Mouse (Mus musculus) liver, embryonic 14.5 days (tissue): ENCODE measurements around the gene Fam160b1. TPM values are rescaled to one million over a fixed set of nuclear protein-coding genes. Genes with fewer than 3 reads are reported as not detected.

Experiments
- ATAC-seq: fragments of 200-750 bp; cut with Nextera tagmentation; 2 replicates; pipeline ENCODE4 v1.8.0; 2017; ENCODE audit warnings: moderate number of reproducible peaks, mild to moderate bottlenecking, moderate library complexity; ENCODE audit not compliant: insufficient read depth
- DNase-seq, 3 experiments: peaks; one replicate each; pipeline ENCODE4 v3.0.0-alpha.2; 2012 to 2013; ENCODE audit warnings: low read depth in 3 of 3, low spot score in 3 of 3
- H3K27ac ChIP-seq: fragments of 300-500 bp; sonication (generic); 2 replicates; pipeline ENCODE4 v1.5.1; 2014; ENCODE audit warnings: moderate library complexity, mild to moderate bottlenecking, control low read depth, inconsistent platforms
- H3K27me3 ChIP-seq: fragments of 300-500 bp; sonication (generic); 2 replicates; pipeline ENCODE4 v1.6.1; 2014; ENCODE audit warnings: mild to moderate bottlenecking, low read length, moderate library complexity; ENCODE audit not compliant: control insufficient read depth, insufficient read depth
- H3K36me3 ChIP-seq: fragments of 300-500 bp; sonication (generic); replicated peaks from 2 replicates; pipeline ENCODE4 v1.6.1; 2014; ENCODE audit warnings: low read depth; ENCODE audit not compliant: control insufficient read depth, insufficient read depth
- H3K4me1 ChIP-seq, 2 experiments: fragments of 200-500 bp in 1 of 2; fragments of 300-500 bp in 1 of 2; sonication (generic) in 1 of 2; replicated peaks; 2 replicates each; pipeline ENCODE4 v1.6.1; 2012 to 2014; ENCODE audit warnings: antibody characterized with exemption in 1 of 2, inconsistent platforms in 1 of 2, low read length in 1 of 2; ENCODE audit not compliant: control insufficient read depth in 2 of 2, insufficient read depth in 2 of 2
- H3K4me2 ChIP-seq: fragments of 300-500 bp; sonication (generic); 2 replicates; pipeline ENCODE4 v1.6.1; 2014; ENCODE audit warnings: low read depth, mild to moderate bottlenecking, control low read depth, moderate library complexity
- H3K4me3 ChIP-seq, 2 experiments: fragments of 200-500 bp in 1 of 2; fragments of 300-500 bp in 1 of 2; sonication (generic) in 1 of 2; 2 replicates each; pipeline ENCODE4 v1.5.1; 2012 to 2014; ENCODE audit warnings: low read depth in 2 of 2, low read length in 2 of 2, mild to moderate bottlenecking in 2 of 2, control low read depth in 1 of 2, inconsistent platforms in 1 of 2, moderate library complexity in 1 of 2; ENCODE audit not compliant: insufficient read depth in 1 of 2
- H3K9ac ChIP-seq: fragments of 300-500 bp; sonication (generic); replicated peaks from 2 replicates; pipeline ENCODE4 v1.6.1; 2014; ENCODE audit warnings: mild to moderate bottlenecking, control low read depth, moderate library complexity
- H3K9me3 ChIP-seq: fragments of 300-500 bp; sonication (generic); 2 replicates; pipeline ENCODE4 v1.6.1; 2016; ENCODE audit warnings: low read length, mixed read lengths; ENCODE audit not compliant: control insufficient read depth
- CTCF ChIP-seq: IDR thresholded peaks from 2 replicates; pipeline ENCODE4 v1.5.1; 2016; ENCODE audit warnings: antibody characterized with exemption, low read depth, control low read depth
- EP300 ChIP-seq: IDR thresholded peaks from 2 replicates; pipeline ENCODE4 v1.6.1; 2016; ENCODE audit warnings: antibody characterized with exemption, low read depth
- WGBS: fragments of 180-500 bp; shearing (Covaris S2); extraction: QIAGEN DNeasy Blood & Tissue Kit; methylation state at CpG from one replicate; pipeline ENCODE4 v1.1.7; 2014; ENCODE audit not compliant: insufficient replicate concordance; 5-methylcytosine and 5-hydroxymethylcytosine counted together
- polyA plus RNA-seq, 2 experiments: library from polyadenylated mRNA; depleted of rRNA in 1 of 2; stranded (reverse) in 1 of 2; unstranded in 1 of 2; fragments of >200 nt; fragmentation: Nextera tagmentation in 1 of 2; extraction: Ambion mirVana in 1 of 2; gene quantifications; 2 replicates each; pipeline versions ENCODE4 v1.2.1 to v1.2.3; 2012 to 2014

Gene Fam160b1
- polyA plus RNA-seq, 2 experiments = 5.1 to 5.4 TPM

DNA sequence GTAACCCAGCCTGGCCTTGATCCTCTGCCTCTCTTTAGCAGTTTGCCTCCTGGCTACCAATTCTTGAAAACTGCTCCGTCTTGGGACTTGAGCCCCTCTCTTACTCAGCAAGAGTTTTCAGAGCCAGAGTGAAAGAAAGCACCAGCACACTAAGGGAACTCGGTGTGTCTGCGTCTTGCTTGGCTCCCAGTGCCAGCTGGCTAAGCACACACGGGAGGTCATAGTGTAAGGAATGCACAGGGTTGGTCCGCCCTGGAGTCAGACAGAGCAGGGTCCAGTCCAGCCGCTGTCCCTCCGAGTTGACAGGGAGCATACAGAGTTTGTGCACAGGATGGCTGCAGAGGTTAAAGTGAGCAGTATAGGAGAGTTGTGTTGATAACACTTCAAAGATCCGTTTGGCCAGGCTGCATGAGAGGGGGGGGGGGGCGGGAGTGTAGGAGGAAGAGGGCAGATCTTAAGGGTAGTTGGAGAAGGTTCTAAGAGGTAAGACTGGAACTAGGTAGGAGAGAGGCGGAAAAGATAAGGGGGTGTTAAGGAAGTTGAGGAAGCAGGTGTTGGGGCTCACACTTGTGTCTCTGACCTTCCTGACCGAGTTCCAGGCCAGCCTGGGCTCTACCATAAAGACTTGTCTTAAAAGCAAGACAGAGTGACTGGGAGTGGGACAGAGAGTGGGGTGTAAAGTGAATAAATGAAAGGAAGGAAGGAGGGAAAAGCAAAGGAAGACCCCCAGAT, 4.6 kb downstream of the Fam160b1 start:
- Histone ChIP-seq H3K4me1 (peaks cover 7 to 54% of the 10 kb centered on the region in 2 experiments), H3K36me3 (peaks cover under 1% of the 10 kb centered on the region; the same call in 1 of the 2 replicates), H3K4me2 (peak overlapping the region; percentile 45), H3K4me3 (0 out of 4 replicates have a peak overlapping the region, but pooled peaks of 1 of the 2 experiments have one; percentile 5), H3K9me3 (no peaks in the 10 kb centered on the region), H3K9ac (no peak overlapping the region), H3K27ac (peak overlapping the region; percentile 55; the same call in 1 of the 2 replicates), H3K27me3 (no peaks in the 10 kb centered on the region)
- no peak for ATAC-seq
- no peak for TF ChIP-seq EP300
- no peak for TF ChIP-seq CTCF
- no peak for DNase-seq
- WGBS = 8% methylated on average over 11 of the region's 11 CpGs

DNA sequence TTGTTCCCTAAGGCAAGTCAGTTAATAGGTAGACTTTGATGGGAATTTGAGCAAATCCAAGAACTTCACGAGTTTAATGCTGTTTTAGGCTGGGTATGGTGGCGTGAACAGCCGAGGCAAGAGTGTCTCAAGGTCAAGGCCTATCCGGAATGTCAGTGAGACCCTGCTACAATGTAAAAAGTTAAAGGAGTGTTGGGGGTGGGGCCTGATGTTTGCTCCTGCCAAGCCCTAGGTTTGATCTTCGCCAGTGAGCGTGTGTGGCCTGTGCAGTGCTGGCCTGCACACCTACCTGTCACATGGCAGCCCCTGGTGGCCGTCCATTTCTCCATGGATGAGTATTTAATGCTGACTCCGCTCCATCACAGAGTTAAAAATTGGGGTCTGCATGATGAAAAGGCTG, 5.5 kb downstream of the Fam160b1 start:
- Histone ChIP-seq H3K4me2 (no peak overlapping the region), H3K9ac (no peak overlapping the region), H3K4me3 (no peak overlapping the region), H3K36me3 (peaks cover 4% of the 10 kb centered on the region; the same call in 1 of the 2 replicates), H3K27me3 (no peaks in the 10 kb centered on the region), H3K27ac (no peak overlapping the region), H3K9me3 (no peaks in the 10 kb centered on the region), H3K4me1 (peaks cover 10 to 61% of the 10 kb centered on the region in 2 experiments)
- WGBS = 52% methylated on average over 8 of the region's 8 CpGs
- ATAC-seq (no peak), DNase-seq (no peak)
- peak; percentile 22; the same call in 1 of the 2 replicates for TF ChIP-seq CTCF
- no peak for TF ChIP-seq EP300

DNA sequence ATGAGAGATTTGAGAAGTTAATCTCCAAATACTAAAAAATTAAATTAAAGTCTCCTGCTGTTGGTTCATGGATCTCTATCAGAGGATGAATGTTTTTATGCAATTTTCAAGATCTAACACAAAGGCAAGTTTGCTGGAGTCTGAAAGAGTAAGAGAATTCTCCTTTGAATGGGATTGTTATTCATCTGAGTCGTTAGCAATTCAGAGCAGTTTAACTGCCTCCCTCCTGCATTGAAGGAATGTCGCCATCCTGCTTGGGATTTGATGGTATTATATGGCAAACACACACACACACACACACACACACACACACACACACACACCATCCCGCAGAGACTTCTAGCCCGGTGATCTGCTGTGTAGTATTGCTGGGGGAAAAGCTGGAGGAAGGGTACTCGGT, 6.1 kb downstream of the Fam160b1 start:
- Histone ChIP-seq H3K27ac (no peak overlapping the region), H3K9ac (no peak overlapping the region), H3K4me1 (peaks cover 10 to 62% of the 10 kb centered on the region in 2 experiments), H3K4me3 (no peak overlapping the region), H3K27me3 (no peaks in the 10 kb centered on the region), H3K36me3 (peaks cover 5% of the 10 kb centered on the region), H3K9me3 (no peaks in the 10 kb centered on the region), H3K4me2 (no peak overlapping the region)
- WGBS = 52% methylated on average over 5 of the region's 5 CpGs
- ATAC-seq = no peak
- no peak for TF ChIP-seq EP300
- TF ChIP-seq CTCF = no peak
- DNase-seq = no peak

- no peaks in the 10 kb centered on the region for H3K27me3 ChIP-seq
- H3K4me2 ChIP-seq = peak overlapping the region; percentile 29
These were observed 6.7 kb downstream of the Fam160b1 start for GRCm38 (mm10) chr19:57367201-57367600.

DNA sequence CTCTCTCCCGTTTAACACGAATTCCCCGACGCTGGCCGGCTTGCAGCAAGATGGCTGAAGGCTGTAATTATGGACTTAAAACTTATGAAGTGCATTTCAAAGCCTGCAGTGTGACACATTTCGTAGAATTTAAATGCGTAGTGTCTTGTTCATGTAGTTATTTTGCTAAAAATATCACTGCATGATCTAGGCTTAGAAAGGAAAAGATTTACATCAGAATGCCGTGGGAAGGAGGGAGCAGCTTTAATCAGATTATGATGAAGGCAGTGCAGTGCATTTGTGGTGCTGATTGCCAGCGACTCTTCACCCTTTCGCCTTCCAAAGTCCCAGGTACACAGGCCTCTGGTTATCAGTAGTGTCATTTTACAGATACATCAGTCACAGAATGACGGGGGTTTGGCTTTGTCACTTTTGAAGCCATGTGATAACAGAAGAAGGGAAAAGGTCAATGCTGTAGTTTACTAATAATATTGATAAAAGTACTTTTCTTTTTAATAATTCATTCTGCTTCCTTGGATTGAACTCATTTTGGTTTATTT, 7.4 kb downstream of the Fam160b1 start:
- no peak overlapping the region for H3K4me3 ChIP-seq
- H3K4me1 ChIP-seq = peaks cover 7 to 56% of the 10 kb centered on the region in 2 experiments
- TF ChIP-seq EP300 (no peak), CTCF (no peak)
- no peak for ATAC-seq
- H3K27ac ChIP-seq = no peak overlapping the region
- WGBS = 56% methylated on average over 11 of the region's 11 CpGs
- peaks cover 8% of the 10 kb centered on the region for H3K36me3 ChIP-seq
- H3K9ac ChIP-seq = no peak overlapping the region
- no peaks in the 10 kb centered on the region for H3K9me3 ChIP-seq
- no peaks in the 10 kb centered on the region for H3K27me3 ChIP-seq
- H3K4me2 ChIP-seq = peak overlapping the region; percentile 29
- DNase-seq = no peak

More at GRCm38 (mm10) chr19:57367201-57367600, 6.7 kb downstream of the Fam160b1 start:
- 69% methylated on average over 4 of the region's 4 CpGs for WGBS
- H3K9ac ChIP-seq = no peak overlapping the region
- H3K4me1 ChIP-seq = peaks cover 10 to 62% of the 10 kb centered on the region in 2 experiments
- ATAC-seq (no peak), DNase-seq (no peak)
- no peak overlapping the region for H3K27ac ChIP-seq
- TF ChIP-seq EP300 = no peak
- TF ChIP-seq CTCF = no peak
- no peaks in the 10 kb centered on the region for H3K9me3 ChIP-seq
- H3K4me3 ChIP-seq = no peak overlapping the region
- H3K36me3 ChIP-seq = peaks cover 8% of the 10 kb centered on the region
